Mouse (Mus musculus) heart, postnatal 36 days (tissue): ENCODE measurements around the gene B3gnt2. TPM values are rescaled to one million over a fixed set of nuclear protein-coding genes. Genes with fewer than 3 reads are reported as not detected.
A peak's percentile ranks its signal among the peaks of the same experiment; 100 is the strongest.

ENCODE experiments used
- DNase-seq, 2 experiments: peaks; one replicate each; pipeline ENCODE4 v3.0.0; 2021 to 2022
- intact Hi-C: fragments of 180-260 bp; cut with DNase I; formaldehyde crosslinking; loops from one replicate; pipeline ENCODE4 v1.15.1; 2025
- total RNA-seq, 2 experiments: library from RNA; stranded (reverse); gene quantifications; 2 replicates each; pipeline ENCODE4 v1.2.3; 2021

The B3gnt2 gene
- total RNA-seq, 2 experiments from 2014 or later: 6.3 to 7.7 TPM

DNA sequence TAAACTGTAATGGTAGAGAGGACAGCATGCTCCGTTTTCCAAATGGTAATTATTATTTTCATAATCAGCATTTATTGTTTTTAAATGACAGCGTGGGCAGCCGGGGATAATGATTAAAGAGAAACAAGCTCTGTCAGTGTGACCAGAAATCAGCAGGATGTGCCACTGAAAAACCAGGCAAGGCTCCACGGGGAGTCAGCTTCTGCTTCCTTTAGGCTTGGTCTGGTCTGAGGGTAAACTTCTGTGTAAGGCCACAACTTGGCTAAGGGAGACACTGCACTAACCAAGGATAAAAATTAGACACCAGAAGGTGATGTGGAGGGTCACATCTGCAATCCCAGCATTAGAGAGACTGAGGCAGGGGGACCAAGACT is 11.5 kb upstream of the B3gnt2 start:
- DNase-seq: no peak
- intact Hi-C loops: no loop called here

GRCm38 (mm10) chr11:22871628-22872306 is 11.0 kb upstream of the B3gnt2 start:
- peak in 1 of 2 experiments; percentile 25 for DNase-seq
- intact Hi-C loops: no loop called here

DNA sequence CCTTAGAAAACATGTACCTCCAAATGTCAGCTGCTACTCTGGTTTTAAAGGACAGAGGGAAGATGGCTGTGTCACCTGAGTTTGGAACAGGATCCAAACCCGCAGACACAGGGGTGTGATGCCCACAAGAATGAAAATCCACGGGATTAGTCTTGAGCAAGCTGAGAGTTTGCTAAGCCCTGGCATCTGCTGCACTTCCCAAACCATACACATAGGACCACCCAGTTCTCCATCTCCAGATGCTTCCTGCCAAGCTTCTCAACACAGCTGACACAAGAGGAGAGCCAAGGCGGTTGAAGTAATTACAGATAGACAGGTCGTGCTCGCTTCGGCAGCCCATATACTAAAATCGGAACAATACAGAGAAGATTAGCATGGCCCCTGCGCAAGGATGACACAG is 7.8 kb upstream of the B3gnt2 start:
- DNase-seq: no peak
- intact Hi-C loops: no loop called here

GRCm38 (mm10) chr11:22867691-22868090 is 6.9 kb upstream of the B3gnt2 start:
- DNase-seq: no peak
- intact Hi-C loops: no loop called here

DNA sequence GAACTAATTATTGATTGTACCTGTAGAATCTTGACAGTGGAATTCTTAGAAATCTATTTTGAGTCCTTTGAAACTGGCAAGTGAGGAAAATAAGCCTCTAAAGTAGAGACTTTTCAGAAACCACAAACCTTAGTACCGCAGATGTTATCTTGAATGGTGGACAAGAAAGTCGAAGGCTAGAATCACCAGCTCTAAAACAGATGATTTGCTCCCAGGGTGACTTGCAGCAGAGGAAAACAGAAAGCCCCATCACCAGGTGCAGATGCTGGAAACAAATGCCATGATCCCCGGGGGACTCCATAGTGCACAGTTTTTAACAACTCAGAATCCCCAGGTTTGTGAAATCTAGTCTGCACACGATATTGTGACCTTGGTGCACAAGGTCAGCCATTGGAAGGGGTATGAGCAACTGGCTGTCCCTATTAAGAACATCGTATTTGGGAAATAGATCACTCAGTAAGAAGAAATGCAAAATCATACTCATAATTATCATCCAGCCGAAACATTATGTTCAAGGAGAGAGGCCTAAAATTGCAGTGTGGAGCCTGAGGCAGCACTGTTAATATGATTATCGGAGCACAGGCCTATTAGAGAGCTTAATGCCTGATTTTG is 5.0 kb upstream of the B3gnt2 start:
- intact Hi-C loops: no loop called here
- DNase-seq: no peak

GRCm38 (mm10) chr11:22864305-22865060 is 3.7 kb upstream of the B3gnt2 start:
- intact Hi-C loops: no loop called here

GRCm38 (mm10) chr11:22863581-22863980 is 2.8 kb upstream of the B3gnt2 start:
- intact Hi-C loops: no loop called here
- DNase-seq: no peak

More at GRCm38 (mm10) chr11:22864305-22865060, 3.7 kb upstream of the B3gnt2 start:
- no peak for DNase-seq

- no peak for DNase-seq
- intact Hi-C loops: no loop called here
These were observed 554 bp upstream of the B3gnt2 start for GRCm38 (mm10) chr11:22861315-22861714.

DNA sequence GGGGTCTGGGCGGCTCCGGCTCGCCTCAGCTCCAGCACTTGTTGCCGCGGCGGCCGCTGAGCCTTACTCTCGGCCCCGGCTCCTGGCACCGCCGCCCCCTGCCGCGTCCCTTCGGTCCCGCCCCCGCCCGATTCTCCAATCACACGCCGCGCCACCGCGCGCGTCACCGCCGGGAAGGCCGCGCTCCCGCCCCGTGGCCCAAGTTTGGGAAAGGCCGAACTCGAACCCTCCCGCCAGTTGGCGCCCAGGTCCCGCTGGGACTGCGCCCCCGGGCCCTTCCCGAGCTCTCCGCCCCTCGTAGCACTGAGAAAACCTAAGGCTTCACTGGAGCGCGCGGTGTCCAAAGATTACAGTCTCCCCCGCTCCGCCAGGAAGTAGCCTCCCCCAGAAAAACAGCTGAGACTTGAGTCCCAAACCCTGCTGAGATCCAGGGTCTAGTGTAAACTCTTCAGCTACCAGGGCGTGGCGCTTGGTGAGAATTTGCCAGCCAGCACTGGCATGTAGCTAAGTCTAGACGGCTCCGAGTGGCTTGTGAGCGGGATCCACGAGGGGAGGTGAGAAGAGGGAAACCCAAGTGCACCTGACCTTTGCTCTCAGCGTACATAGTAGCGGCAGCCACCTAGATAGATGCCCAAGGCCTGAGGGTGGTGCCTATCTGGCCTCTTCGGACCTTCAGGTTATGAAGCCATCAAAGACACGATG is 977 bp downstream of the B3gnt2 start:
- intact Hi-C loops: loop anchor here (2.0 to 10.0 kb wide), 5 partner anchors 98 to 445 kb away; partner anchors contain the start of genes Usp34 and Zrsr1
- DNase-seq: peak; percentile 88 to 94

DNA sequence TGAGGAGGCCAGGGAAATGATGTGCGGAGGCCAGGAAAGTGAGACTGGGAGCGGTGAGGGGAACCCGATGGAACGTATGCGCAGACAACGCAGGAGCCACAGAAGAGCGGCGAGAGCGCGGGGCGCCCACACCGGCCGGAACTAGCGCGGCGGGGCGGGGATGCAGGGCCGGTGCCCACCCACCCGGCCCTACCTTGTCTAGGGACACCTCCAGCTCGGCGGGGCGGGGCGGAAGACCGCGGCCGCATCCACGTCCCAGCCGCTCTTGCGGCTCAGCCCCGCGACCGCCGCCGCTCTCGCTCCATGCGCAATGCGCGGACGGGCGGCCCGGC is 1.5 kb downstream of the B3gnt2 start:
- intact Hi-C loops: loop anchor here (2.0 to 10.0 kb wide), 5 partner anchors 98 to 446 kb away; partner anchors contain the start of genes Usp34 and Zrsr1
- peak in 1 of 2 experiments; percentile 40 for DNase-seq

DNA sequence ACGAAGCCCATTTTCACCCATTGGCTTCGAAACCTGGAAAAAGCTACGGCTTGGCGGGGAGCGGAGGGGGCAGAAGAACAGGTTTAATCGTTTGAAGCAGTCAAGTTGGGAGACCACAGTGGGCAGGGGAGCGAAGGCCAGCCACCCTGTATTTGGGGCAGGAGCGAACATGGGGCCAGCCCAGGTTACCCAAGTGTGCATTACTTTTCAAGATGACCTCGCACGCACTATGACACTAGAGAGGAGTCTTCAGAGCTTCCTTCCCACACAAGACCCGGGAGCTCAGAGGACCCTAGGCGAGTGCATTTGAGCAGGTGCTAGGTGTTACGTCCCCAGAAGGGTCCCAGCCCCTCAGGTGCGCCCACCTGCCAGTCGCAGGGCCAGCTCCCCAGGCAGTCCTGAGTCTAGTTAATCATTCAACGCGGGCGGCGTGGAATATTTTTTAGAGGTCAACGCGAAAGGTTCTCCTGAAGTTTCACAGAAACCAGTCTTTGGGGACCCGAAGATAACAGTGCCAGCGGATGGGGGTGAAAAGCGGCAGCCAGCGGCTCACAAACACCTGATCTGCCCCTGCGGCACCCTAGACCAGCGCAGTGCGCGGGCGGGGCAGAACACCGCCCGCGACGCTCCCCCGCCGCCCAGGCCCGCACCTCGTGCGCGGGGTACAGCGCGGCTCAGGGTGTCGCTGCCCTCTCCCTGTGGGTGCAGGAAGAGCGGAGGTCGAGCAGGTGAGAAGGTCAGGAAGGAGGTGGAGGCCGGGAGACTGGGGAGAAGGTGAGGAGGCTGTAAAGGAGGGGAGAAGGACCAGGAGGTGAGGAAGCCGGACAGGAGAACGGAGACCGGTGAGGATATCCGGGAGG is 2.1 kb downstream of the B3gnt2 start:
- intact Hi-C loops: loop anchor here (2.0 to 10.0 kb wide), 5 partner anchors 99 to 446 kb away; partner anchors contain the start of genes Usp34 and Zrsr1
- DNase-seq: no peak

DNA sequence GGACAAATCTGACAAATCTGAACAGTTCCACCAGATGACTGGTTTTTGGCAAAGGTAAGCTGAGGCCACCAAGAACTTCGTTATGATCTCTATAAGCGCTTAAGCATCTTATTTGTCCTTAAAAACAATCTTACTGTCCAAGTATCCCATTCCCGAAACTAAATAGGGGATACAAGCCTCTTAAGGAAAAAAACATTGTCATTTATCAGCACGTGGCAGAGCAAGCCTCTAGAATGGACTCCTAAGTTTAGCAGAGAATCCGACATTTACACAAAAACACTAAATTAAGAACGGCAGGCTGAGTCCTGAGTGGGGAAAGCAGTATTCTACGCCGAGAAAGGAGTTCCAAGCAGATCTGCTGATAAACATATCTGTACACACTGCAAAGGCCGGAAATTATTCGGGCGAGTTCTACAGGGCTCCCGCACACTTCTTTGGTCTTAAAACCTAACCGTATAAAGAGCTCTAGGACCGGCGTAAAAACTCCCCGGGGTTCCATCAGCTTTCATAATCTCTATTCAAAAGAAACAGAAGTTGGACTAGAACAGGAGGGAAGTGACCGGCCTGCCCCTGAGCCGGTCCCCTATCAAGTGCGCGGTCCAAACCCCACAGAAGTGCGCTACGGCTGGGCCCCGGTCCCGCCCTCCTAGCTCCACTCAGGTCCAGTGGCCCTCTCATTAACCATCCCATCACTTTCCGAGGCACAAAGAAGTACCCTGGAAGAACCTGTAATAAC is 2.9 kb downstream of the B3gnt2 start:
- intact Hi-C loops: loop anchor here (2.0 to 10.0 kb wide), 5 partner anchors 99 to 447 kb away; partner anchors contain the start of genes Usp34 and Zrsr1
- no peak for DNase-seq

GRCm38 (mm10) chr11:22857106-22857704 is 3.6 kb downstream of the B3gnt2 start:
- intact Hi-C loops: loop anchor here (5.0 to 10.0 kb wide), 4 partner anchors 100 to 448 kb away; partner anchors contain the start of genes Usp34 and Zrsr1
- DNase-seq: no peak

GRCm38 (mm10) chr11:22856371-22856965 is 4.3 kb downstream of the B3gnt2 start:
- intact Hi-C loops: loop anchor here (5.0 to 10.0 kb wide), 4 partner anchors 101 to 448 kb away; partner anchors contain the start of genes Usp34 and Zrsr1
- DNase-seq: no peak

DNA sequence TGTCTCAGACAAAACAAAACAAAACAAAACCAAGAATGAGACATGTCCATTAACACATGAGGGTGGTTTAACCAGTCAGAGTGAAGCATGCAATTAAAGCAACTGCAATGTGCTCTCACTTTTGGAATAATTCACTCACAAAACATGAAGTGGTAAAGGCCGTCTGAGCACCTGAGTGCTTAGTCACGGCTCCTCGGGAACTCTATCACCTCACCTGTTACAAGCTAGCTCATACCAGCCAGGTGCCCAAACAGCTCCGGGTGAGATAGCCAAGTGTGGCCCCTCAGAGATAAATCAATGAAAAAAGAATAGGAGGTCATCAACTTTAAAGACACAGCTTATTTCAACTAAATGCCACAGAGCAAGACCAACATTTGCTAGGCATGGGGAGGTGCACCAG is 6.2 kb downstream of the B3gnt2 start:
- intact Hi-C loops: loop anchor here (10.0 kb wide), 1 partner anchor 450 kb away; the partner anchor contains the start of gene Usp34
- no peak for DNase-seq

- intact Hi-C loops: loop anchor here (10.0 kb wide), 1 partner anchor 451 kb away; the partner anchor contains the start of gene Usp34
- DNase-seq: no peak
These were observed 7.1 kb downstream of the B3gnt2 start for GRCm38 (mm10) chr11:22853477-22854157.

- intact Hi-C loops: loop anchor here (10.0 kb wide), 1 partner anchor 452 kb away; the partner anchor contains the start of gene Usp34
- DNase-seq: no peak
These were observed 8.3 kb downstream of the B3gnt2 start for GRCm38 (mm10) chr11:22852510-22852909.
